Mouse (Mus musculus) CH12.LX (cell line): ENCODE data around the gene Snx9. TPM values are rescaled to one million over a fixed set of nuclear protein-coding genes. Genes with fewer than 3 reads are reported as not detected.

Experiments used
- DNase-seq: peaks from one replicate; pipeline ENCODE4 v3.0.0-alpha.2; 2013; ENCODE audit errors: extremely low read depth
- H3K27ac ChIP-seq: 2 replicates; pipeline ENCODE4 v1.5.1; 2012; ENCODE audit warnings: low read depth, mild to moderate bottlenecking, control low read depth, moderate library complexity; ENCODE audit not compliant: insufficient read depth
- H3K27me3 ChIP-seq: replicated peaks from 2 replicates; pipeline ENCODE3; 2012; ENCODE audit warnings: inconsistent platforms
- H3K36me3 ChIP-seq, 2 experiments: replicated peaks in 1 of 2; 2 replicates each; pipeline versions ENCODE3 to v1.6.1; 2012; ENCODE audit warnings: inconsistent platforms in 1 of 2, low read length in 1 of 2, mild to moderate bottlenecking in 1 of 2, mixed read lengths in 1 of 2, moderate library complexity in 1 of 2; ENCODE audit not compliant: control insufficient read depth in 1 of 2, insufficient read depth in 1 of 2
- H3K4me1 ChIP-seq, 2 experiments: 2 replicates each; pipeline ENCODE4 v1.6.1; 2012; ENCODE audit warnings: inconsistent platforms in 1 of 2, moderate library complexity in 1 of 2; ENCODE audit not compliant: insufficient read depth in 2 of 2, control insufficient read depth in 1 of 2
- H3K4me2 ChIP-seq: 2 replicates; pipeline ENCODE4 v1.6.1; 2012; ENCODE audit warnings: low read depth, mild to moderate bottlenecking, control low read depth; ENCODE audit not compliant: poor library complexity, insufficient read depth, severe bottlenecking
- H3K4me3 ChIP-seq, 3 experiments: fragments of 150-350 bp in 1 of 3; sonication (generic) in 1 of 3; replicated peaks in 1 of 3; 2 replicates each; pipeline versions ENCODE3 to v1.5.1; 2011 to 2012; ENCODE audit warnings: low read depth in 2 of 3, low read length in 2 of 3, mild to moderate bottlenecking in 2 of 3, moderate library complexity in 2 of 3, control low read depth in 1 of 3, improper control_type of control experiment in 1 of 3, inconsistent platforms in 1 of 3, mixed read lengths in 1 of 3; ENCODE audit not compliant: poor library complexity in 1 of 3
- H3K79me2 ChIP-seq: replicated peaks from 2 replicates; pipeline ENCODE4 v1.6.1; 2012; ENCODE audit warnings: mild to moderate bottlenecking, moderate library complexity; ENCODE audit not compliant: control insufficient read depth, poor library complexity, insufficient read depth, severe bottlenecking; ENCODE audit errors: extremely low read depth
- H3K9ac ChIP-seq: 2 replicates; pipeline ENCODE4 v1.6.1; 2012; ENCODE audit warnings: low read depth, mild to moderate bottlenecking, control low read depth, moderate library complexity; ENCODE audit not compliant: insufficient read depth
- H3K9me3 ChIP-seq: replicated peaks from 2 replicates; pipeline ENCODE3; 2012; ENCODE audit warnings: low read length, inconsistent platforms, mixed read lengths
- BHLHE40 ChIP-seq: IDR thresholded peaks from 2 replicates; pipeline ENCODE4 v1.6.1; 2011; ENCODE audit warnings: mild to moderate bottlenecking, low read depth, low read length, improper control_type of control experiment
- CHD1 ChIP-seq: IDR thresholded peaks from 2 replicates; pipeline ENCODE4 v1.6.1; 2012; ENCODE audit warnings: low read depth, low read length, improper control_type of control experiment, inconsistent platforms
- CHD2 ChIP-seq: IDR thresholded peaks from 2 replicates; pipeline ENCODE4 v1.6.1; 2011; ENCODE audit warnings: low read length, improper control_type of control experiment
- CTCF ChIP-seq, 2 experiments: IDR thresholded peaks in 1 of 2; conservative IDR thresholded peaks in 1 of 2; 2 replicates each; pipeline ENCODE4 v1.5.1; 2011 to 2012; ENCODE audit warnings: low read depth in 2 of 2, low read length in 2 of 2, improper control_type of control experiment in 1 of 2, inconsistent platforms in 1 of 2, mild to moderate bottlenecking in 1 of 2, moderate library complexity in 1 of 2
- E2F4 ChIP-seq: IDR thresholded peaks from 2 replicates; pipeline ENCODE4 v1.6.1; 2011; ENCODE audit warnings: low read depth, low read length, improper control_type of control experiment; ENCODE audit not compliant: insufficient replicate concordance
- ELF1 ChIP-seq: IDR thresholded peaks from 2 replicates; pipeline ENCODE4 v1.6.1; 2014; ENCODE audit warnings: low read depth, mild to moderate bottlenecking, inconsistent platforms, low read length, improper control_type of control experiment
- EP300 ChIP-seq: IDR thresholded peaks from 2 replicates; pipeline ENCODE4 v1.6.1; 2011; ENCODE audit warnings: low read length, improper control_type of control experiment
- ETS1 ChIP-seq: conservative IDR thresholded peaks from 2 replicates; pipeline ENCODE4 v1.6.1; 2012; ENCODE audit warnings: low read depth, mild to moderate bottlenecking, inconsistent platforms, low read length, improper control_type of control experiment, moderate library complexity
- GABPA ChIP-seq: IDR thresholded peaks from 2 replicates; pipeline ENCODE4 v1.6.1; 2012; ENCODE audit warnings: low read depth, low read length, improper control_type of control experiment, inconsistent platforms; ENCODE audit not compliant: insufficient replicate concordance
- HCFC1 ChIP-seq: IDR thresholded peaks from 2 replicates; pipeline ENCODE4 v1.6.1; 2012; ENCODE audit warnings: low read depth, mild to moderate bottlenecking, inconsistent platforms, low read length, improper control_type of control experiment
- IRF4 ChIP-seq: IDR thresholded peaks from 2 replicates; pipeline ENCODE4 v1.6.1; 2014; ENCODE audit warnings: low read depth, mild to moderate bottlenecking, inconsistent platforms, low read length, improper control_type of control experiment
- JUN ChIP-seq: IDR thresholded peaks from 2 replicates; pipeline ENCODE4 v1.6.1; 2011; ENCODE audit warnings: low read depth, mild to moderate bottlenecking, low read length, improper control_type of control experiment, moderate library complexity; ENCODE audit not compliant: insufficient read depth
- JUND ChIP-seq: conservative IDR thresholded peaks from 2 replicates; pipeline ENCODE4 v1.6.1; 2011; ENCODE audit warnings: low read depth, low read length, improper control_type of control experiment
- KAT2A ChIP-seq: IDR thresholded peaks from 2 replicates; pipeline ENCODE4 v1.6.1; 2012; ENCODE audit warnings: low read length, improper control_type of control experiment, inconsistent platforms; ENCODE audit not compliant: insufficient replicate concordance
- MAFK ChIP-seq: IDR thresholded peaks from 2 replicates; pipeline ENCODE4 v1.6.1; 2011; ENCODE audit warnings: low read length, improper control_type of control experiment; ENCODE audit not compliant: insufficient replicate concordance
- MAX ChIP-seq: IDR thresholded peaks from 2 replicates; pipeline ENCODE4 v1.6.1; 2011; ENCODE audit warnings: low read length, improper control_type of control experiment
- MAZ ChIP-seq: IDR thresholded peaks from 2 replicates; pipeline ENCODE4 v1.6.1; 2012; ENCODE audit warnings: low read depth, mild to moderate bottlenecking, inconsistent platforms, low read length, improper control_type of control experiment, moderate library complexity
- MEF2A ChIP-seq: IDR thresholded peaks from 2 replicates; pipeline ENCODE4 v1.6.1; 2014; ENCODE audit warnings: low read depth, mild to moderate bottlenecking, inconsistent platforms, low read length, improper control_type of control experiment, borderline replicate concordance
- MXI1 ChIP-seq: IDR thresholded peaks from 2 replicates; pipeline ENCODE4 v1.6.1; 2011; ENCODE audit warnings: mild to moderate bottlenecking, low read depth, low read length, improper control_type of control experiment
- MYC ChIP-seq: IDR thresholded peaks from 2 replicates; pipeline ENCODE4 v1.6.1; 2011; ENCODE audit warnings: low read depth, mild to moderate bottlenecking, improper control_type of control experiment, low read length
- NELFE ChIP-seq: IDR thresholded peaks from 2 replicates; pipeline ENCODE4 v1.6.1; 2011; ENCODE audit warnings: low read depth, low read length, improper control_type of control experiment
- NRF1 ChIP-seq: IDR thresholded peaks from 2 replicates; pipeline ENCODE4 v1.6.1; 2014; ENCODE audit warnings: low read depth, mild to moderate bottlenecking, inconsistent platforms, low read length, improper control_type of control experiment, moderate library complexity
- PAX5 ChIP-seq: IDR thresholded peaks from 2 replicates; pipeline ENCODE4 v1.6.1; 2012; ENCODE audit warnings: low read length, inconsistent platforms, mixed read lengths
- POLR2A ChIP-seq: IDR thresholded peaks from 2 replicates; pipeline ENCODE4 v1.6.1; 2011; ENCODE audit warnings: low read depth, mild to moderate bottlenecking, improper control_type of control experiment, low read length
- POLR2AphosphoS2 ChIP-seq: IDR thresholded peaks from 2 replicates; pipeline ENCODE4 v1.6.1; 2011; ENCODE audit warnings: low read depth, low read length, improper control_type of control experiment
- RAD21 ChIP-seq: IDR thresholded peaks from 2 replicates; pipeline ENCODE4 v1.6.1; 2011; ENCODE audit warnings: low read depth, mild to moderate bottlenecking, low read length, improper control_type of control experiment, moderate library complexity
- RCOR1 ChIP-seq: conservative IDR thresholded peaks from 2 replicates; pipeline ENCODE4 v1.6.1; 2012; ENCODE audit warnings: low read depth, mild to moderate bottlenecking, inconsistent platforms, low read length, improper control_type of control experiment
- SIN3A ChIP-seq: IDR thresholded peaks from 2 replicates; pipeline ENCODE4 v1.6.1; 2012; ENCODE audit warnings: low read length, improper control_type of control experiment, inconsistent platforms
- SMC3 ChIP-seq: IDR thresholded peaks from 2 replicates; pipeline ENCODE4 v1.6.1; 2011; ENCODE audit warnings: low read depth, low read length, improper control_type of control experiment
- TBP ChIP-seq: conservative IDR thresholded peaks from 2 replicates; pipeline ENCODE4 v1.6.1; 2011; ENCODE audit warnings: low read depth, low read length, improper control_type of control experiment
- TCF12 ChIP-seq: IDR thresholded peaks from 2 replicates; pipeline ENCODE4 v1.6.1; 2014; ENCODE audit warnings: low read depth, mild to moderate bottlenecking, inconsistent platforms, low read length, improper control_type of control experiment
- UBTF ChIP-seq: IDR thresholded peaks from 2 replicates; pipeline ENCODE4 v1.6.1; 2012; ENCODE audit warnings: low read depth, mild to moderate bottlenecking, inconsistent platforms, low read length, improper control_type of control experiment, moderate library complexity
- USF1 ChIP-seq: IDR thresholded peaks from 2 replicates; pipeline ENCODE4 v1.6.1; 2014; ENCODE audit warnings: low read depth, mild to moderate bottlenecking, inconsistent platforms, low read length, improper control_type of control experiment
- USF2 ChIP-seq: conservative IDR thresholded peaks from 2 replicates; pipeline ENCODE4 v1.6.1; 2011; ENCODE audit warnings: low read depth, low read length, improper control_type of control experiment
- ZC3H11A ChIP-seq: IDR thresholded peaks from 2 replicates; pipeline ENCODE4 v1.6.1; 2012; ENCODE audit warnings: low read depth, mild to moderate bottlenecking, inconsistent platforms, low read length, improper control_type of control experiment
- ZKSCAN1 ChIP-seq: IDR thresholded peaks from 2 replicates; pipeline ENCODE4 v1.6.1; 2012; ENCODE audit warnings: low read depth, inconsistent platforms, low read length, improper control_type of control experiment, borderline replicate concordance
- ZMIZ1 ChIP-seq: IDR thresholded peaks from 2 replicates; pipeline ENCODE4 v1.6.1; 2012; ENCODE audit warnings: low read depth, mild to moderate bottlenecking, inconsistent platforms, low read length, improper control_type of control experiment
- ZNF384 ChIP-seq: IDR thresholded peaks from 2 replicates; pipeline ENCODE4 v1.6.1; 2012; ENCODE audit warnings: low read depth, low read length, improper control_type of control experiment, inconsistent platforms
- dilution Hi-C: fragments of 300-500 bp; cut with MboI; formaldehyde crosslinking; loops from 2 replicates; pipeline ENCODE4 v1.14.3; 2020; ENCODE audit warnings: low sequenced_read_pairs; ENCODE audit not compliant: extremely low pct_unique_long_range_greater_than_20kb, extremely low pct_ligation_motif_present
- in situ Hi-C: fragments of 300-500 bp; cut with MboI; formaldehyde crosslinking; loops from 3 replicates; pipeline ENCODE4 v1.14.3; 2019; ENCODE audit warnings: low sequenced_read_pairs, low pct_ligation_motif_present, low pct_unique_long_range_greater_than_20kb, mixed read lengths
- polyA plus RNA-seq: library from polyadenylated mRNA; unstranded; fragments of >175 nt; gene quantifications from 2 replicates; pipeline ENCODE4 v1.2.1, GENCODE M21; 2012; ENCODE audit warnings: low read depth; ENCODE audit not compliant: insufficient read length
- total RNA-seq, 2 experiments: library from RNA; depleted of rRNA; stranded (reverse); fragments of 300-350 nt in 1 of 2; fragments of >200 nt in 1 of 2; gene quantifications; 2 replicates each; pipeline ENCODE4 v1.2.3; 2012 to 2014

Snx9 gene
- total and polyA plus RNA-seq, 3 experiments, result 16.3 to 26.3 (median 17.1) TPM

DNA sequence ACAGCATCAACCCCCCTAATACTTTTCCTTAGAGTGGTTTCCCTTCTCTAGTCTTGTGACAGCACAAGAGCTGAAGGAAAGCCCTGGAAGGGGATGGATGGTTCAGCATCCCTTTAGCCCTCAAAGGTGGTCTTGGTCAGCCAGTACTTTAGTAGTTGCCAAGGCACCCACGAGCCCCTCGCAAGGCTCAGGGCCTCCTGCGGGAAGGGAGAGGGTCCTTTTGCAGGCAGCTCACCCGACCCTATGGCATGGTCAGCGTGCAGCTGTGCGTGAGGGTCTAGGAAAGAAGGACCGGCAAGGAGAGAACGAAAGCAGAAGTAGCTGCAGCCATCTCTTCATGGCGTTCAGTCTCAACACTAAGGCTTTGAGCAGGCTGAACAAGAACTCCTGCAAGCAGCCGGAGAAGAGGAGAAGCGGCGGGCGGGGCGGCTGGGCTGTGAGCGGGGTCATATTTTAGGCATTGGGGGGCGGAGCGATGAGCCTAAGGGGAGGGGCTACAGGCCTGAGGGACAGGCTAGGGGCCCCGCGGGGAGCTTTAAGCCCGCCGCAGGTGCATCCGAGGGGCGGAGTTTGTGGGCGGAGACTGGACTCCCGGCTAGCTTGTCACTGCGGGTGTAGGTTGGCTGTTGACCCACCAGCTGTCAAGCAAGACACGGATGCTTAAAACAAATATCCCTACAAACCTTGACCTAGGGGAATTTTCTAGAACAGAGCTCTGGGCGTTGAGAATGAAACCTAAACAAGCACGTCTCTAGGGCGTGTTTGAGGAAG lies 93.6 kb downstream of the Snx9 start:
- peak overlapping the region; percentile 31; the same call in 1 of the 2 replicates for H3K9ac ChIP-seq
- dilution Hi-C loops, result no loop called here
- DNase-seq, result peak; percentile 97

DNA sequence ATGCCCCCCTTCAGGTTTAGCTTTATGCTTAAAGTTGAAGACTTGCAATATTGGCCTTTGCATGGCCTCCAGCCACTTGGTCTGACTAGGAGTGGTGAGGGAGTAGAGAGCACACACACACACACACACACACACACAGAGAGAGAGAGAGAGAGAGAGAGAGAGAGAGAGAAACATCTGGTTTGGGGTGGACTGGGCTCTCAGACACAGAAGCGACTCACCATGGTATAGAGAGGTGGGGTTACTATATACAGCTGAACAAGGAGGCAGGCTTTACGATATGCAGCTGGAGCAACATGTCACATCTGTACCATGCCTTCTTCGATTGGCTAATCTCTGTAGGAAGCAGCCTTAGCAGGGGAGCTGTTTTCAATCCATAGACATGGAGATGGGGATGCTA lies 94.6 kb downstream of the Snx9 start:
- Histone ChIP-seq H3K9me3 (peaks cover 4% of the 10 kb centered on the region), H3K27me3 (peaks cover 6% of the 10 kb centered on the region), H3K4me2 (peak overlapping the region; percentile 71; the same call in 1 of the 2 replicates), H3K4me3 (peak overlapping the region in 2 of 3 experiments; percentile 40 to 46), H3K36me3 (peaks cover 5 to 6% of the 10 kb centered on the region in 2 experiments), H3K27ac (no peak overlapping the region), H3K4me1 (peaks cover 14 to 55% of the 10 kb centered on the region in 2 experiments; a peak in 3 of 4 replicates), H3K79me2 (no peaks in the 10 kb centered on the region), H3K9ac (peak overlapping the region; percentile 31; the same call in 1 of the 2 replicates)
- dilution Hi-C loops, result no loop called here
- in situ Hi-C loops, result no loop called here
- TF ChIP-seq NELFE, result no peak
- TF ChIP-seq IRF4, result no peak
- TF ChIP-seq ZKSCAN1, result no peak
- no peak for TF ChIP-seq MAX
- TF ChIP-seq MAZ, result no peak
- TF ChIP-seq CTCF (conservative IDR thresholded peaks at IDR 0.05 in 1 of 2, IDR thresholded peaks at IDR 0.05 in 1 of 2; ENCODE audit: low read depth in 2 of 2, low read length in 2 of 2), result no peak
- no peak for TF ChIP-seq ELF1
- no peak for TF ChIP-seq MEF2A
- TF ChIP-seq USF1, result no peak
- no peak for TF ChIP-seq ZMIZ1
- TF ChIP-seq TBP, result no peak
- no peak for DNase-seq

More for the DNA sequence above, 93.6 kb downstream of the Snx9 start:
- Histone ChIP-seq H3K4me2 (peak overlapping the region; percentile 71), H3K79me2 (no peaks in the 10 kb centered on the region), H3K27ac (no peak overlapping the region), H3K9me3 (peaks cover 4% of the 10 kb centered on the region), H3K4me1 (peaks cover 11 to 50% of the 10 kb centered on the region in 2 experiments; a peak in 3 of 4 replicates), H3K4me3 (peak overlapping the region; percentile 21 to 50 (median 46)), H3K36me3 (peaks cover 9 to 13% of the 10 kb centered on the region in 2 experiments), H3K27me3 (peaks cover 1% of the 10 kb centered on the region)
- TF ChIP-seq JUND, result no peak
- peak; percentile 82; the same call in 1 of the 2 replicates for TF ChIP-seq MAZ
- no peak for TF ChIP-seq POLR2AphosphoS2
- 0 out of 2 replicates have a peak, but pooled peaks have one; percentile 45 for TF ChIP-seq NELFE
- no peak for TF ChIP-seq HCFC1
- TF ChIP-seq BHLHE40, result peak; percentile 23; the same call in 1 of the 2 replicates
- TF ChIP-seq KAT2A, result no peak
- no peak for TF ChIP-seq EP300
- TF ChIP-seq RAD21, result no peak
- peak; percentile 39; the same call in 1 of the 2 replicates for TF ChIP-seq RCOR1
- no peak for TF ChIP-seq MAX
- TF ChIP-seq ZMIZ1, result 0 out of 2 replicates have a peak, but pooled peaks have one; percentile 19
- peak; percentile 68; the same call in 1 of the 2 replicates for TF ChIP-seq TCF12
- peak; percentile 24; the same call in 1 of the 2 replicates for TF ChIP-seq IRF4
- no peak for TF ChIP-seq ELF1
- TF ChIP-seq MXI1, result peak; percentile 47
- peak; percentile 46; the same call in 1 of the 2 replicates for TF ChIP-seq MEF2A
- no peak for TF ChIP-seq CHD1
- no peak for TF ChIP-seq UBTF
- TF ChIP-seq USF2, result no peak
- TF ChIP-seq ZC3H11A, result no peak
- TF ChIP-seq CTCF (conservative IDR thresholded peaks at IDR 0.05 in 1 of 2, IDR thresholded peaks at IDR 0.05 in 1 of 2; ENCODE audit: low read depth in 2 of 2, low read length in 2 of 2), result no peak
- no peak for TF ChIP-seq SMC3
- TF ChIP-seq ZKSCAN1, result no peak
- TF ChIP-seq NRF1, result no peak
- peak; percentile 88 for TF ChIP-seq SIN3A
- TF ChIP-seq USF1, result no peak
- 0 out of 2 replicates have a peak, but pooled peaks have one; percentile 24 for TF ChIP-seq POLR2A
- no peak for TF ChIP-seq MAFK
- TF ChIP-seq PAX5, result no peak
- no peak for TF ChIP-seq ZNF384
- TF ChIP-seq ETS1, result no peak; the same call in 1 of the 2 replicates
- no peak for TF ChIP-seq MYC
- TF ChIP-seq TBP, result peak; percentile 73
- TF ChIP-seq CHD2, result no peak
- no peak for TF ChIP-seq E2F4
- no peak for TF ChIP-seq GABPA
- no peak for TF ChIP-seq JUN
- in situ Hi-C loops, result no loop called here
